Mouse (Mus musculus): ENCODE measurements around the gene L3hypdh. TPM values are rescaled to one million over a fixed set of nuclear protein-coding genes. Genes with fewer than 3 reads are reported as not detected.

The L3hypdh gene
- polyA plus RNA-seq, 1 experiment, result 5.9 TPM

DNA sequence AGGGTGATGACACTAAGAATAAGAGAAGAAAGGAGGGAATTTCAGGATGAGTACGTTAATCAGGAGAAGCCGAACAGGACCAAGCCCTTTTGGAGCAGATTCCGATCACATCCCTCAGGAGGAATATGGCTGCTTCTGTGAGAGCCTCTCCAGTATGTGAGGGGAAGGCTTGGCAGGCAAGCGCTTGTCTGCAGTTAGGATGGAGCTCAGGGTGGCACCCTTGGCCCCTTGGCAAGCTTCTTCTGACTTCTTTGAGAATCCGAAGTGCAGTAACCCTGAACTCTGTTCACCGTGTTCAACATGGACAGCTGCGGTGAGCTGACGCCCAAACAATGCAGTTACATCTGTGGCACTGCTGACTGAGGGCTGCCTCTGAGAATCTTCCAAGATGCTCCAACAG, 11.7 kb upstream of the L3hypdh start:
- 90% methylated on average over 8 of the region's 8 CpGs for WGBS
- Histone ChIP-seq H3K27ac (ENCODE audit: insufficient read depth, low read length) (no peak overlapping the region), H3K27me3 (ENCODE audit: control insufficient read depth, insufficient read depth, low read length) (no peaks in the 10 kb centered on the region), H3K4me1 (ENCODE audit: control insufficient read depth, insufficient read depth, low read length) (no peaks in the 10 kb centered on the region), H3K4me3 (replicated peaks; ENCODE audit: insufficient read depth, low read depth, low read length) (no peak overlapping the region)
- no peak for DNase-seq
- TF ChIP-seq CTCF (IDR thresholded peaks at IDR 0.05; ENCODE audit: borderline replicate concordance, insufficient read depth, low read depth, low read length) (no peak), POLR2A (IDR thresholded peaks at IDR 0.05; ENCODE audit: borderline replicate concordance, insufficient read depth, low read length) (no peak)

DNA sequence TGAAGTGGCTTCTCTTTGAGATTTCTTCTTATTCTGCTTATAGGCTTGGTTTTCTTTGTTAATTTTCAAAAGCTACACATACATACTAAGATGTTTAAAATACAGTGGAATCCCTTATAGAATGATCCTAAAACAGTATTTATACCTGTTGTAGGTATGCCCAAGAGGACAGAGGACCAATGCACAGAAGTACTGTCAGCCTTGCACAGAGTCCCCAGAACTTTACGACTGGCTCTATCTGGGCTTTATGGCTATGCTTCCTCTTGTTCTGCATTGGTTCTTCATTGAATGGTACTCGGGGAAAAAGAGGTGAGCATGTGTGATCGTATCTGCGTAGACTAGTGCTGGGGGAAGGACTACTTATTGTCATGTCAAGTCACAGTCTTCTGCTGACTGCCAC, 4.6 kb upstream of the L3hypdh start:
- DNase-seq, result no peak
- H3K27me3 ChIP-seq (ENCODE audit: control insufficient read depth, insufficient read depth, low read length), result no peaks in the 10 kb centered on the region
- H3K4me1 ChIP-seq (ENCODE audit: control insufficient read depth, insufficient read depth, low read length), result no peaks in the 10 kb centered on the region; the same call in 1 of the 2 replicates
- 92% methylated on average over 4 of the region's 4 CpGs for WGBS
- TF ChIP-seq CTCF (IDR thresholded peaks at IDR 0.05; ENCODE audit: borderline replicate concordance, insufficient read depth, low read depth, low read length), result no peak
- no peak for TF ChIP-seq POLR2A (IDR thresholded peaks at IDR 0.05; ENCODE audit: borderline replicate concordance, insufficient read depth, low read length)
- H3K4me3 ChIP-seq (replicated peaks; ENCODE audit: insufficient read depth, low read depth, low read length), result no peak overlapping the region
- H3K27ac ChIP-seq (ENCODE audit: insufficient read depth, low read length), result no peak overlapping the region

GRCm38 (mm10) chr12:72086166-72086825, 1.1 kb upstream of the L3hypdh start:
- Histone ChIP-seq H3K27ac (ENCODE audit: insufficient read depth, low read length) (peak overlapping the region; percentile 77), H3K4me1 (ENCODE audit: control insufficient read depth, insufficient read depth, low read length) (no peaks in the 10 kb centered on the region; the same call in 1 of the 2 replicates), H3K4me3 (replicated peaks; ENCODE audit: insufficient read depth, low read depth, low read length) (peak overlapping the region; percentile 76), H3K27me3 (ENCODE audit: control insufficient read depth, insufficient read depth, low read length) (no peaks in the 10 kb centered on the region)
- TF ChIP-seq CTCF (IDR thresholded peaks at IDR 0.05; ENCODE audit: borderline replicate concordance, insufficient read depth, low read depth, low read length) (no peak), POLR2A (IDR thresholded peaks at IDR 0.05; ENCODE audit: borderline replicate concordance, insufficient read depth, low read length) (no peak)
- under 1% methylated on average over 18 of the region's 18 CpGs for WGBS
- DNase-seq, result peak in 1 of 2 experiments; percentile 32

- no peaks in the 10 kb centered on the region for H3K27me3 ChIP-seq (ENCODE audit: control insufficient read depth, insufficient read depth, low read length)
- H3K4me3 ChIP-seq (replicated peaks; ENCODE audit: insufficient read depth, low read depth, low read length), result peak overlapping the region; percentile 76
- H3K27ac ChIP-seq (ENCODE audit: insufficient read depth, low read length), result no peak overlapping the region
- no peak for DNase-seq
- no peaks in the 10 kb centered on the region; the same call in 1 of the 2 replicates for H3K4me1 ChIP-seq (ENCODE audit: control insufficient read depth, insufficient read depth, low read length)
- TF ChIP-seq POLR2A (IDR thresholded peaks at IDR 0.05; ENCODE audit: borderline replicate concordance, insufficient read depth, low read length) (no peak), CTCF (IDR thresholded peaks at IDR 0.05; ENCODE audit: borderline replicate concordance, insufficient read depth, low read depth, low read length) (no peak)
- WGBS, result 1% methylated on average over 31 of the region's 31 CpGs
Observed at GRCm38 (mm10) chr12:72085024-72085328, 263 bp downstream of the L3hypdh start.

- Histone ChIP-seq H3K27me3 (ENCODE audit: control insufficient read depth, insufficient read depth, low read length) (no peaks in the 10 kb centered on the region), H3K27ac (ENCODE audit: insufficient read depth, low read length) (no peak overlapping the region), H3K4me3 (replicated peaks; ENCODE audit: insufficient read depth, low read depth, low read length) (peak overlapping the region; percentile 76), H3K4me1 (ENCODE audit: control insufficient read depth, insufficient read depth, low read length) (no peaks in the 10 kb centered on the region; the same call in 1 of the 2 replicates)
- no peak for DNase-seq
- TF ChIP-seq CTCF (IDR thresholded peaks at IDR 0.05; ENCODE audit: borderline replicate concordance, insufficient read depth, low read depth, low read length), result no peak
- TF ChIP-seq POLR2A (IDR thresholded peaks at IDR 0.05; ENCODE audit: borderline replicate concordance, insufficient read depth, low read length), result no peak
- WGBS, result 15% methylated on average over 46 of the region's 46 CpGs
Observed at GRCm38 (mm10) chr12:72084261-72085023, 797 bp downstream of the L3hypdh start.

GRCm38 (mm10) chr12:72083265-72083664, 2.0 kb downstream of the L3hypdh start:
- TF ChIP-seq CTCF (IDR thresholded peaks at IDR 0.05; ENCODE audit: borderline replicate concordance, insufficient read depth, low read depth, low read length) (no peak), POLR2A (IDR thresholded peaks at IDR 0.05; ENCODE audit: borderline replicate concordance, insufficient read depth, low read length) (no peak)
- Histone ChIP-seq H3K27me3 (ENCODE audit: control insufficient read depth, insufficient read depth, low read length) (no peaks in the 10 kb centered on the region), H3K4me1 (ENCODE audit: control insufficient read depth, insufficient read depth, low read length) (no peaks in the 10 kb centered on the region; the same call in 1 of the 2 replicates), H3K4me3 (replicated peaks; ENCODE audit: insufficient read depth, low read depth, low read length) (no peak overlapping the region), H3K27ac (ENCODE audit: insufficient read depth, low read length) (no peak overlapping the region)
- DNase-seq, result no peak
- WGBS, result 88% methylated on average over 9 of the region's 9 CpGs

DNA sequence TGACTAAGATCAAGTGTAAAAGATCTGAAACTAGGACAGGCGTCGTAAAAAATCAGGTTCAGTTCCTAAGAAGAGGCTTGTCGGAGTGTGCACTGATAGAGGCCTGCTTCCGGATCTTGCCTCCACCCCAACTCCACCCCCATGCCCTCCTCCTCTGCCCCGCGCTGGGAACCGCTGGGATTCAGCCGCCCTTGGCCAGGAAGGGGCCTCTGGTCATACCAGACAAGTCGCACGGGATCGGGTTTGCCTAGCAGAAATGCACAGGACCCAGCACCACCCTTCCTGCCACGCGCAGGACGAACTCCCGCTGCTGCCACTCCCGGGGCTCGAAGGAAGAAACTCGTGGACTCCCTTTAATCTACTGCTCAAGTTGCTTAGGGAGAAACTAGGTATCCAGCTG, 2.9 kb downstream of the L3hypdh start:
- Histone ChIP-seq H3K27ac (ENCODE audit: insufficient read depth, low read length) (no peak overlapping the region), H3K4me3 (replicated peaks; ENCODE audit: insufficient read depth, low read depth, low read length) (no peak overlapping the region), H3K27me3 (ENCODE audit: control insufficient read depth, insufficient read depth, low read length) (no peaks in the 10 kb centered on the region), H3K4me1 (ENCODE audit: control insufficient read depth, insufficient read depth, low read length) (no peaks in the 10 kb centered on the region; the same call in 1 of the 2 replicates)
- WGBS, result 43% methylated on average over 18 of the region's 18 CpGs
- no peak for DNase-seq
- TF ChIP-seq CTCF (IDR thresholded peaks at IDR 0.05; ENCODE audit: borderline replicate concordance, insufficient read depth, low read depth, low read length), result no peak
- no peak for TF ChIP-seq POLR2A (IDR thresholded peaks at IDR 0.05; ENCODE audit: borderline replicate concordance, insufficient read depth, low read length)

- no peak for DNase-seq
- WGBS, result 89% methylated on average over 3 of the region's 3 CpGs
- Histone ChIP-seq H3K4me1 (ENCODE audit: control insufficient read depth, insufficient read depth, low read length) (no peaks in the 10 kb centered on the region; the same call in 1 of the 2 replicates), H3K27me3 (ENCODE audit: control insufficient read depth, insufficient read depth, low read length) (no peaks in the 10 kb centered on the region), H3K27ac (ENCODE audit: insufficient read depth, low read length) (no peak overlapping the region), H3K4me3 (replicated peaks; ENCODE audit: insufficient read depth, low read depth, low read length) (no peak overlapping the region)
- TF ChIP-seq CTCF (IDR thresholded peaks at IDR 0.05; ENCODE audit: borderline replicate concordance, insufficient read depth, low read depth, low read length), result no peak
- no peak for TF ChIP-seq POLR2A (IDR thresholded peaks at IDR 0.05; ENCODE audit: borderline replicate concordance, insufficient read depth, low read length)
Observed at GRCm38 (mm10) chr12:72081961-72082360, 3.3 kb downstream of the L3hypdh start.

Measured in cerebellum, adult 2 months (tissue).